Comparison of ENCODE assay signal across 9 mouse cellular contexts in the genomic region with DNA sequence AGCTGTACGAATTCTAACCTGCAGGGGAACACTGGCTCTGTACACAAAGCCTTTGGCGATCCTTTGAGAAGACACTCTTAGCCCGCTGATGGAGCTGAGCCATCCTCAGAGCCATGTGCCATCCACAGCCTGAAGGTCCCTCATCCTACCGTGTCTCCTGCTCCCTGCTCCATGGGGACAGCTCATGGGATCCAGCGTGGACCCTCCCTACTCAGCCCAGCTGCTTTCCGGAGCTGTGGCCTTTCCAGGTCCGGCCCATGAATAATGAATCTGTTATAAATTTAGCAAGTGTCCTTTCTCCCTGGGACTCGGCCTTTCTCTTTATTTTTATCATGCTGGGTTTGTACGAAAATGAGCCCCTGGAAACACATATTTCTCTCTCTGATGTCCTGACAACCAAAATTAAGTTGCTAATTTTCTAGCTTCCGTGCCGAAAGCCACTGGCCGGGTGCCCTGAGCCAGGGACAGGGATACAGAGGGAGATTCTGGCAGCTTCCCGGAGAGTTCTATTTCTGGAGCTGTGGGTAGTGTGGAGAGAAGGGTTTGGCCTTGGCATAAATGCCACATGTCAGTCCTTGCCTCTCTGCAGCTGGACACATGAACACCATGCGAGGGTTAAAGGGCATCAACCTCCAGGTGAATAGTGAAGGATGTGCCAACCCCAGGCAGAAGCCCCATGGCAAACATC. TPM values are rescaled to one million over a fixed set of nuclear protein-coding genes. Genes with fewer than 3 reads are reported as not detected.
DNase-seq lines count a peak whose midpoint lies in the region; ATAC-seq lines count a peak whose summit lies in the region.
"Had no signal": no experiment of that assay in that cellular context is flagged by ENCODE, and none has a peak within 500 bp of the region (broad histone marks: within the 10 kb centered on the region; RNA-seq: fewer than 3 reads in every experiment).

No protein-coding gene starts in this region.

- DNase-seq in cerebellum, adult 9-11 months, result peak; percentile 13
- no peak for DNase-seq in cerebellum, adult 11 months
- peak; percentile 33 for DNase-seq in right cerebral cortex, adult 18-20 months
- no peak for DNase-seq in right cerebral cortex, postnatal 25 days
- DNase-seq in kidney, postnatal 4 days, result peak; percentile 64 to 74
- DNase-seq in right cerebral cortex, postnatal 4 days, result peak; percentile 48
- no peak for DNase-seq in thymus, postnatal 0 days (ENCODE audit: low spot score)

- ATAC-seq in megakaryocyte-erythroid progenitor cell, adult 5-6 weeks (replicated peaks; ENCODE audit: low FRiP score, low TSS enrichment, poor library complexity, severe bottlenecking), result no peak

RNA-seq across cellular contexts. Expression of gene Psapl1, which starts 34.7 kb away (rescaled TPM):
- total RNA-seq in megakaryocyte-erythroid progenitor cell, adult 5-6 weeks (2014; fragmentation: Nextera tagmentation), result not detected in 2 replicates
- not detected in 2 replicates for total RNA-seq in megakaryocyte-erythroid progenitor cell, adult 5-6 weeks (2017)
- 0.66 and 0.70 TPM in 2 replicates for polyA plus RNA-seq in thymus, postnatal 0 days (2015; fragmentation: Nextera tagmentation; extraction: Ambion mirVana)
- polyA plus RNA-seq: liver, embryonic 14.5 days had no signal

Comparison
In these comparisons a context has a peak if more than half of its experiments do, and no peak if none do; other contexts are left out.
1. DNase-seq: peak in cerebellum, adult 9-11 months (single experiment), right cerebral cortex, adult 18-20 months (single experiment), kidney, postnatal 4 days (2 of 2) and right cerebral cortex, postnatal 4 days (single experiment); none in cerebellum, adult 11 months (single experiment), right cerebral cortex, postnatal 25 days (single experiment) and thymus, postnatal 0 days (single experiment).